Mouse (Mus musculus) ES-E14 (cell line): Measurements from ENCODE around the gene Atp6v1e2.

ENCODE experiments used
- HCFC1 ChIP-seq: IDR thresholded peaks from 2 replicates; pipeline ENCODE4 v1.6.1; 2012; ENCODE audit warnings: low read length, inconsistent platforms, borderline replicate concordance; ENCODE audit not compliant: insufficient read depth
- ZC3H11A ChIP-seq: IDR thresholded peaks from 2 replicates; pipeline ENCODE4 v1.6.1; 2012; ENCODE audit warnings: low read depth, mild to moderate bottlenecking, inconsistent platforms, low read length, borderline replicate concordance
- ZNF384 ChIP-seq: IDR thresholded peaks from 2 replicates; pipeline ENCODE4 v1.6.1; 2012; ENCODE audit warnings: low read depth, low read length, inconsistent platforms

DNA sequence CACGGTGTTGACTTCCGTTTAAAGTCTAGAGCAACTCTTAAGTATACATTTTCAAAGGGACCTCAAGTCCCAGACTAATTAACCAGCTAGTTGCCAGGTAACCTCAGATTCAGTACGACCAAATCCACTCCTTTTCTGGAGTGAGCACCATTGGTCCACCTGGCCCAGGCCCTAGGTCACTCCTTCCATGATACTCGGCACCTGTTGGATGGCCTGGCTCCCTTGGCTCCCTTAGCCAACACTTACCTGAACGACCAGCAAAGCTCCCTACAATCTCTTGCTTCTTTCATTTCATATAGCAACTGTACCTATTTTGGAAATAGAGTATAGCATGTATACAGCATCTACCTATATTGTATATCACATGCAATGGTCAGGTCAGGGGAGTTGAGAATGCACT lies 47.1 kb downstream of the Atp6v1e2 start:
- TF ChIP-seq ZC3H11A = no peak
- TF ChIP-seq HCFC1 = no peak
- no peak for TF ChIP-seq ZNF384
